Mouse (Mus musculus) hindbrain, postnatal 0 days (tissue): ENCODE measurements around the gene Xrcc6. TPM values are rescaled to one million over a fixed set of nuclear protein-coding genes. Genes with fewer than 3 reads are reported as not detected.

Experiments used
- ATAC-seq: fragments of 200-750 bp; cut with Nextera tagmentation; 2 replicates; pipeline ENCODE4 v1.8.0; 2017; ENCODE audit warnings: mild to moderate bottlenecking, moderate TSS enrichment, moderate library complexity
- DNase-seq: peaks from one replicate; pipeline ENCODE4 v3.0.0-alpha.2; 2015; ENCODE audit warnings: low spot score
- H3K27ac ChIP-seq: fragments of 300-500 bp; sonication (generic); 2 replicates; pipeline ENCODE4 v1.5.1; 2014; ENCODE audit warnings: mild to moderate bottlenecking
- H3K27me3 ChIP-seq: fragments of 300-500 bp; sonication (generic); 2 replicates; pipeline ENCODE4 v1.6.1; 2014; ENCODE audit warnings: low read length, mixed read lengths; ENCODE audit not compliant: insufficient read depth
- H3K36me3 ChIP-seq: fragments of 300-500 bp; sonication (generic); 2 replicates; pipeline ENCODE4 v1.6.1; 2014; ENCODE audit warnings: low read length, mixed read lengths; ENCODE audit not compliant: insufficient read depth
- H3K4me1 ChIP-seq: fragments of 300-500 bp; sonication (generic); 2 replicates; pipeline ENCODE4 v1.6.1; 2014; ENCODE audit warnings: antibody characterized with exemption, low read length, mixed read lengths; ENCODE audit not compliant: insufficient read depth
- H3K4me2 ChIP-seq: fragments of 300-500 bp; sonication (generic); 2 replicates; pipeline ENCODE4 v1.6.1; 2014; ENCODE audit warnings: low read depth, mild to moderate bottlenecking, low read length, moderate library complexity, mixed read lengths
- H3K4me3 ChIP-seq: fragments of 300-500 bp; sonication (generic); 2 replicates; pipeline ENCODE4 v1.5.1; 2014; ENCODE audit warnings: low read length
- H3K9ac ChIP-seq: fragments of 300-500 bp; sonication (generic); replicated peaks from 2 replicates; pipeline ENCODE4 v1.6.1; 2014; ENCODE audit warnings: mild to moderate bottlenecking, low read length, moderate library complexity, mixed read lengths
- H3K9me3 ChIP-seq: fragments of 300-500 bp; sonication (generic); 2 replicates; pipeline ENCODE4 v1.6.1; 2016; ENCODE audit warnings: low read length, mixed read lengths
- CTCF ChIP-seq: IDR thresholded peaks from 2 replicates; pipeline ENCODE4 v1.5.1; 2016; ENCODE audit warnings: antibody characterized with exemption, control low read depth, low read depth
- WGBS: fragments of 180-500 bp; shearing (Covaris S2); extraction: QIAGEN DNeasy Blood & Tissue Kit; methylation state at CpG from one replicate; pipeline ENCODE4 v1.1.7; 2014; 5-methylcytosine and 5-hydroxymethylcytosine counted together
- polyA plus RNA-seq: library from polyadenylated mRNA; unstranded; fragments of >200 nt; fragmentation: Nextera tagmentation; extraction: Ambion mirVana; gene quantifications from 2 replicates; pipeline ENCODE4 v1.2.1, GENCODE M21; 2015
- total RNA-seq: library from RNA; depleted of rRNA; stranded (reverse); fragments of >200 nt; gene quantifications from 2 replicates; pipeline ENCODE4 v1.2.3, GENCODE M21; 2014

Xrcc6 gene
- total and polyA plus RNA-seq, 2 experiments from 2014 or later, result 18.5 to 30.9 TPM

DNA sequence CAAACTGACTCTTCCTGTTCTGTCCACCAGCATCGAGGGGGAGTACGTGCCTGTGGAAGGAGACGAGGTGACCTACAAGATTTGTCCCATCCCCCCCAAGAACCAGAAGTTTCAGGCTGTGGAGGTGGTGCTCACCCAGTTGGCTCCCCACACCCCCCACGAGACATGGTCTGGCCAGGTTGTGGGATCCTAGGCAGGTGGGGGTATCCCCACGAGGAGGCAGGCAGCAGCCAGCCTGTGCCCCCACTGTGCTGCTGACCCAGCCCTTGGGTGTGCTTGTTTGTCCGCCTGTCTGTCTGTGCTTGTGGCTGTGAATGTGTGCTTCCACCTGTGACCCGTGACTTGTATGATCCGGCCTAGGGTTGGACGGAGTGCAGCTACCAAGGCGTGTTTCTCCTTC, 38.6 kb upstream of the Xrcc6 start:
- WGBS, result 88% methylated on average over 10 of the region's 10 CpGs
- H3K9me3 ChIP-seq, result no peaks in the 10 kb centered on the region
- peaks cover 36% of the 10 kb centered on the region; the same call in 1 of the 2 replicates for H3K36me3 ChIP-seq
- no peak overlapping the region for H3K9ac ChIP-seq
- no peak overlapping the region for H3K4me3 ChIP-seq
- H3K4me2 ChIP-seq, result no peak overlapping the region
- H3K27me3 ChIP-seq, result no peaks in the 10 kb centered on the region
- ATAC-seq (no peak), DNase-seq (no peak)
- no peak for TF ChIP-seq CTCF
- no peak overlapping the region for H3K27ac ChIP-seq
- H3K4me1 ChIP-seq, result no peaks in the 10 kb centered on the region

GRCm38 (mm10) chr15:81949476-81950131, 38.0 kb upstream of the Xrcc6 start:
- Histone ChIP-seq H3K4me3 (no peak overlapping the region), H3K4me2 (no peak overlapping the region), H3K36me3 (peaks cover 40% of the 10 kb centered on the region; the same call in 1 of the 2 replicates), H3K27me3 (no peaks in the 10 kb centered on the region), H3K27ac (no peak overlapping the region), H3K9ac (no peak overlapping the region), H3K9me3 (no peaks in the 10 kb centered on the region), H3K4me1 (no peaks in the 10 kb centered on the region)
- TF ChIP-seq CTCF, result no peak
- 70% methylated on average over 11 of the region's 11 CpGs for WGBS
- DNase-seq, result no peak
- no peak for ATAC-seq

DNA sequence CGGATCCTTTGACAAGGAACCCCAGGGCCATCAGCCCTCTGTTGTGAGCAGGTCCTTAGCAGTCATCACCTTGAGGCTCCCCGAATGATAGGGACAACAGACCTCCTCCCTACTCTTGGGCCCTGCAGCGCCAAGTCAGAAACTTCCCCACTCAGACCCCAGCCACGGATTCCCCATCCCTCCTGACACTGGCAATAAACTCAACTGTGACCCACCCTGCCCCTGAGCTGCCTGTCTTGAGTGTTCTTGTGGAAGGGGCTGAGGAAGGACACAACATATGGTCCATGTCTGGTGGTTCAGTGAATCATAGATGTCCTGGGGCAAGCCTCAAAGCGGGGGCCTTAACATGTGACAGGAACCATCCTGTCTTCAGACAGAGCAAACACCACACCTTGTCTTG, 36.9 kb upstream of the Xrcc6 start:
- Histone ChIP-seq H3K9ac (no peak overlapping the region), H3K27me3 (no peaks in the 10 kb centered on the region), H3K36me3 (peaks cover 50% of the 10 kb centered on the region; the same call in 1 of the 2 replicates), H3K4me3 (no peak overlapping the region), H3K27ac (no peak overlapping the region), H3K9me3 (no peaks in the 10 kb centered on the region), H3K4me1 (no peaks in the 10 kb centered on the region), H3K4me2 (no peak overlapping the region)
- DNase-seq (no peak), ATAC-seq (no peak)
- no peak for TF ChIP-seq CTCF
- WGBS, result 88% methylated on average over 5 of the region's 5 CpGs

GRCm38 (mm10) chr15:81951159-81951558, 36.5 kb upstream of the Xrcc6 start:
- Histone ChIP-seq H3K36me3 (peaks cover 50% of the 10 kb centered on the region; the same call in 1 of the 2 replicates), H3K9me3 (no peaks in the 10 kb centered on the region), H3K27me3 (no peaks in the 10 kb centered on the region), H3K4me2 (no peak overlapping the region), H3K27ac (no peak overlapping the region), H3K9ac (no peak overlapping the region), H3K4me1 (no peaks in the 10 kb centered on the region), H3K4me3 (no peak overlapping the region)
- DNase-seq, result no peak
- WGBS, result 85% methylated on average over 9 of the region's 9 CpGs
- peak; percentile 22; the same call in 1 of the 2 replicates for TF ChIP-seq CTCF
- ATAC-seq, result peak; percentile 8; the same call in 1 of the 2 replicates

GRCm38 (mm10) chr15:81952310-81952709, 35.3 kb upstream of the Xrcc6 start:
- peak; percentile 20; the same call in 1 of the 2 replicates for TF ChIP-seq CTCF
- no peak overlapping the region for H3K4me3 ChIP-seq
- WGBS, result 74% methylated on average over 4 of the region's 4 CpGs
- H3K36me3 ChIP-seq, result peaks cover 43% of the 10 kb centered on the region; the same call in 1 of the 2 replicates
- DNase-seq (no peak), ATAC-seq (no peak)
- no peak overlapping the region for H3K9ac ChIP-seq
- no peaks in the 10 kb centered on the region for H3K4me1 ChIP-seq
- H3K27ac ChIP-seq, result no peak overlapping the region
- no peak overlapping the region for H3K4me2 ChIP-seq
- no peaks in the 10 kb centered on the region for H3K27me3 ChIP-seq
- no peaks in the 10 kb centered on the region for H3K9me3 ChIP-seq

GRCm38 (mm10) chr15:81954151-81954583, 33.5 kb upstream of the Xrcc6 start:
- H3K4me2 ChIP-seq, result no peak overlapping the region
- no peaks in the 10 kb centered on the region for H3K4me1 ChIP-seq
- no peak overlapping the region for H3K4me3 ChIP-seq
- H3K9ac ChIP-seq, result no peak overlapping the region
- TF ChIP-seq CTCF, result no peak
- H3K36me3 ChIP-seq, result peaks cover 42% of the 10 kb centered on the region; the same call in 1 of the 2 replicates
- no peak for ATAC-seq
- H3K27me3 ChIP-seq, result no peaks in the 10 kb centered on the region
- no peak overlapping the region for H3K27ac ChIP-seq
- DNase-seq, result no peak
- 94% methylated on average over 9 of the region's 9 CpGs for WGBS
- no peaks in the 10 kb centered on the region for H3K9me3 ChIP-seq

DNA sequence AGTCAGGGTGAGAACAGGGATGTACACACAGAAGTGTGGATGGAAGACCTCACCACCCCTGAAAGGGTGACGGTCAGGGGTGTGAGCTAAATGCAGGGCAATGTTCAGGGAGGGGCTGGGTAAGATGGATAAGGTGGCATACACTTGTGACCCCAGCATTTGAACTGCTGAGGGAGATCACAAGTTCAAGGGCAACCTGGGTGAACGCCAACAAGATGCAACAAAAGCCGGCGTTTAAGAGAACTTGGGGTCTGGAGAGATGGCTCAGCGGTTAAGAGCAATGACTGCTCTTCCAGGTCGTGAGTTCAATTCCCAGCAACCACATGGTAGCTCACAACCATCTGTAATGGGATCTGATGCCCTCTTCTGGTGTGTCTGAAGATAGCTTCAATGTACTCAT, 32.9 kb upstream of the Xrcc6 start:
- 90% methylated on average over 6 of the region's 6 CpGs for WGBS
- H3K4me1 ChIP-seq, result no peaks in the 10 kb centered on the region

More for the DNA sequence above, 32.9 kb upstream of the Xrcc6 start:
- H3K27me3 ChIP-seq, result no peaks in the 10 kb centered on the region
- no peak for TF ChIP-seq CTCF
- ATAC-seq, result no peak
- H3K4me3 ChIP-seq, result no peak overlapping the region
- H3K9me3 ChIP-seq, result no peaks in the 10 kb centered on the region
- H3K36me3 ChIP-seq, result peaks cover 36% of the 10 kb centered on the region; the same call in 1 of the 2 replicates
- H3K27ac ChIP-seq, result no peak overlapping the region
- DNase-seq, result no peak
- H3K4me2 ChIP-seq, result no peak overlapping the region
- H3K9ac ChIP-seq, result no peak overlapping the region
